Mouse (Mus musculus) lung, postnatal 0 days (tissue): ENCODE results near the gene Ptgfrn.

Experiments used
- CTCF ChIP-seq: IDR thresholded peaks from 2 replicates; pipeline ENCODE4 v1.5.1; 2016; ENCODE audit warnings: antibody characterized with exemption, mild to moderate bottlenecking
- EP300 ChIP-seq: IDR thresholded peaks from 2 replicates; pipeline ENCODE4 v1.6.1; 2016; ENCODE audit warnings: antibody characterized with exemption, mild to moderate bottlenecking, control low read depth

- TF ChIP-seq EP300 (no peak), CTCF (no peak)
Measured at GRCm38 (mm10) chr3:101102106-101102505, 8.0 kb downstream of the Ptgfrn start.
